Mouse (Mus musculus): ENCODE measurements around the gene Gm10118.
A peak's percentile ranks its signal among the peaks of the same experiment; 100 is the strongest.

Gene Gm10118

GRCm38 (mm10) chr10:63927334-63927733 lies at the start of gene Gm10118:
Gene Gm10118 (minus strand): TSS chr10:63927434.
- no peak for DNase-seq (ENCODE audit: extremely low spot score, low spot score)

GRCm38 (mm10) chr10:63972300-63972699 lies 45.1 kb upstream of the Gm10118 start:
- DNase-seq (ENCODE audit: extremely low spot score, low spot score), result no peak

GRCm38 (mm10) chr10:63954308-63954930 lies 27.2 kb upstream of the Gm10118 start:
- peak; percentile 17 for DNase-seq (ENCODE audit: extremely low spot score, low spot score)

- DNase-seq (ENCODE audit: extremely low spot score, low spot score), result no peak
Measured at GRCm38 (mm10) chr10:63951481-63951880, 24.2 kb upstream of the Gm10118 start.

GRCm38 (mm10) chr10:63950867-63951266 lies 23.6 kb upstream of the Gm10118 start:
- DNase-seq (ENCODE audit: extremely low spot score, low spot score), result no peak

GRCm38 (mm10) chr10:63947266-63947665 lies 20.0 kb upstream of the Gm10118 start:
- no peak for DNase-seq (ENCODE audit: extremely low spot score, low spot score)

- no peak for DNase-seq (ENCODE audit: extremely low spot score, low spot score)
Measured at GRCm38 (mm10) chr10:63945534-63945933, 18.3 kb upstream of the Gm10118 start.

- DNase-seq (ENCODE audit: extremely low spot score, low spot score), result no peak
Measured at GRCm38 (mm10) chr10:63933946-63934345, 6.7 kb upstream of the Gm10118 start.

GRCm38 (mm10) chr10:63908878-63909277 lies 18.4 kb downstream of the Gm10118 start:
- DNase-seq (ENCODE audit: extremely low spot score, low spot score), result no peak

- DNase-seq (ENCODE audit: extremely low spot score, low spot score), result no peak
Measured at GRCm38 (mm10) chr10:63899891-63900290, 27.3 kb downstream of the Gm10118 start.

GRCm38 (mm10) chr10:63894612-63895011 lies 32.6 kb downstream of the Gm10118 start:
- no peak for DNase-seq (ENCODE audit: extremely low spot score, low spot score)

- no peak for DNase-seq (ENCODE audit: extremely low spot score, low spot score)
Measured at GRCm38 (mm10) chr10:63886449-63887088, 40.7 kb downstream of the Gm10118 start.

- no peak for DNase-seq (ENCODE audit: extremely low spot score, low spot score)
Measured at GRCm38 (mm10) chr10:63880462-63880903, 46.8 kb downstream of the Gm10118 start.

Measured in neural tube, embryonic 10.5 days (tissue).